Mouse (Mus musculus): ENCODE data around the gene Stn1.

- TF ChIP-seq POLR2A (IDR thresholded peaks at IDR 0.05; ENCODE audit: borderline replicate concordance, insufficient read depth, low read length) (no peak), CTCF (IDR thresholded peaks at IDR 0.05; ENCODE audit: borderline replicate concordance, insufficient read depth, low read depth, low read length) (no peak)
Measured at GRCm38 (mm10) chr19:47457711-47458503, 79.4 kb downstream of the Stn1 start.
